Mouse (Mus musculus) thymus, postnatal 25 days (tissue): ENCODE results near the gene Tbc1d17.

ENCODE experiments used
- DNase-seq: peaks from one replicate; pipeline ENCODE4 v3.0.0; 2022

Gene Tbc1d17

DNA sequence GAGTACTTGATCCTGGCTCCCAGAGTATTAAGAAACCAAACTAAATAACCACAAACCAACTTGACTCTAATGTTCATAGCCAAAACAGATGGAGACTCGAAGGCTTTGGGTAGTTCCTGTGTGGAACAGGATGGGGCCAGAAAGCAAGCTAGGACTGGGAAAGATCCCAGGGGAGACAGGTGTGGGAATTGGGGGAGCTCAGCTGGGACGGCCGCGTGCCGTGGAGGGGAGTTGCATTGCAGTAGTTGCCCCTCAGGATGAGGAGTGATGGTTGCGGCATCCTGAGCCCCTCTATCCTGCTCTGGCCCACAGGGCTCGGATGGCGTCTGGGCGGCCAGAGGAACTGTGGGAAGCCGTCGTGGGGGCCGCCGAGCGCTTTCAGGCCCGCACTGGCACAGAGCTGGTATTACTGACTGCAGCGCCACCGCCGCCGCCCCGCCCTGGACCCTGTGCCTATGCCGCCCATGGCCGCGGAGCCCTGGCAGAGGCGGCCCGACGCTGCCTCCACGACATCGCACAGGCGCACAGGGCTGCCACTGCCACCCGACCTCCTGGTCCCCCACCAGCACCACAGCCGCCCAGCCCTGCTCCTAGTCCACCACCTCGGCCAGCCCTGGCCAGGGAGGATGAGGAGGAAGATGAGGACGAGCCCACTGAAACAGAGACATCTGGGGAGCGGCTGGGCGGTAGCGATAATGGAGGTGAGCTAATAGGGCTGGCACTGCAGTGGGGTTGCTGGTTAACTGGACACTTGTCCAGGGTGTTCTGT, 3.6 kb upstream of the Tbc1d17 start:
- DNase-seq: no peak

DNA sequence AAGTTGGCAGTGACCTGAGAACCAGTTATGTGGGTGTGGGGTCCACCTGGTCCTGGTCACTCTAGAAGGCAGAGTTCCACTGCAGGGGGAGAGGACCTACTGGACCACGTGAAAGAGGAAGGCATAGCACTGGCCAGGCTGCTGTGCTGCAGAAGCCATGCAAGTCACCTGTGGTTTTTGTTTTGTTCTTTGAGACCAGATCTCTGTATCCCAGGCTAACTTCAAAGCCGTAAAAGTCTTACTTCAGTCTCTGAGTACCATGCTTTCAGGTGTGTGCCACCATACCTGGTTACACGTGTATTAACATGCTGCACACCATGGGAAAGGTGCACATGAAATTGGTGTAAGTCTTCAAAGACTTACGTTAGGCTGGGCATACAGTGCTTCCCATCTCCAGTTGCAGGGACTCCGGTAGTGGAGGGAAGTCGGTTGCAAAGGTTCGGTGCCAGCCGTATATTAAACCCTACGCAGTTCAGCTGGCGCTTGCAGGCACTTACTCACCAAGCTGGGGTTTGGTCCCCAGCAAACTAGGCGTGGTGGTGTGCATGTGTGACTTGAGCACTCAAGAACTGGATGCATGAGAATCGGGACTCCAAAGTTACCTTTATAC, 2.9 kb upstream of the Tbc1d17 start:
- no peak for DNase-seq

DNA sequence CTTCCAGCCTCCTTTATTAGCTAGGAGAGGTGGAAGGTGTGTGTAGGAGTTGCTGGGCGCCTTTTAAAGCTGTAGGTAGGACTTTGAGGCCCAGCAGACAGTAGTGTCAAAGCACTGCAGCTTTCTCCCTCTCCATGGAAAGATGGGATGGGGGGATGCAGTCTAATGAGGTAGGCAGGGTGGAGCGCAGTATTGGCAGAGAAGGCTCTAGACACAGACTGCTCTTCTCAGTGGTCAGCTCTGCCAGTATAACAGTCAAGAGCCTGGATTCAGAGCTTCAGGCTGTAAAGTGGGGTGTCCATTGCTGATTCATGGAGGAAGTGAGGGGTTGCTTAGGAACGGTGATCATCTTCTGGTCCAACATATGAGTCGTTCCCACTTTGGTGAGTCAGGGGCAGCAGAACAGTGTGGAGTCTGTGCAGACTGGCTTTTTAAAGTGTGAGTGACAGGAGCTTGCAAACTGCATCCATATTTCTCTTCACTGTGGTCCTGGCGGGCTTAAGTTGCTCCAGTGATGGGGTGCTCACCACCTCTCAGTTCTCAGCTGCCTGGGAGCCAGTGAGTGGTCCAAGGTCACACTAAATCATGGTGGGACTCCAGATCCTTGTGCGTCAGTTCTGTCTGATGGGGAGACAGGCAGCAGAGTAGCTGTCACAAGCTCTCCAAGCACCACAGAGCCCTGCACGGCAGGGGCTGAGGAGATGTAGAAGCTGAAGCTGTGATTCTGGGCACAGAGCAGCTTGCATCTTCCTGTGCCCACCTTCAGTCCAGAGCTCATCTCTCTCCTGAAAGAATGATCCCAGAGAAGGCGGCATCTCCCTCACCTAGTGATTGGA, 2.1 kb upstream of the Tbc1d17 start:
- no peak for DNase-seq

DNA sequence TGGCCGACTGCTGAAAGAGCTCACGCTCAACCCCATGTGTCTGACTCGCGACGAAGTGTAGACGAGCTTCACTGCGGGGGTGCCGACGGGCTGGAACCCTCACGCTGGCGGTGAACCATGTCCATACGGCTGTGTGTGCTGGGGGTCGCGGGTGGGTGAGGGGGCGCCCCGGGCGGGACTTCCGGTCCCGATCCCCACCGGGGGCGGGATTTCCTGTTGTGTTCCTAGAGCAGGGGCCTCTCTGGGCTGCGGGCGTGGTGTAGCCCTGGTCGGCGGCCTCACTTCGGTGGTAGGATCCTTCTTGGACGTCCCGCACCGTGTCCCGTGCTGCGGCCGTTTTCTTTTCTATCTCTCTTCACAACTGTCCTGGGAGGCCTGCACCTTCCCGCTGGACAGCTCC, 1.3 kb upstream of the Tbc1d17 start:
- DNase-seq: peak; percentile 79

DNA sequence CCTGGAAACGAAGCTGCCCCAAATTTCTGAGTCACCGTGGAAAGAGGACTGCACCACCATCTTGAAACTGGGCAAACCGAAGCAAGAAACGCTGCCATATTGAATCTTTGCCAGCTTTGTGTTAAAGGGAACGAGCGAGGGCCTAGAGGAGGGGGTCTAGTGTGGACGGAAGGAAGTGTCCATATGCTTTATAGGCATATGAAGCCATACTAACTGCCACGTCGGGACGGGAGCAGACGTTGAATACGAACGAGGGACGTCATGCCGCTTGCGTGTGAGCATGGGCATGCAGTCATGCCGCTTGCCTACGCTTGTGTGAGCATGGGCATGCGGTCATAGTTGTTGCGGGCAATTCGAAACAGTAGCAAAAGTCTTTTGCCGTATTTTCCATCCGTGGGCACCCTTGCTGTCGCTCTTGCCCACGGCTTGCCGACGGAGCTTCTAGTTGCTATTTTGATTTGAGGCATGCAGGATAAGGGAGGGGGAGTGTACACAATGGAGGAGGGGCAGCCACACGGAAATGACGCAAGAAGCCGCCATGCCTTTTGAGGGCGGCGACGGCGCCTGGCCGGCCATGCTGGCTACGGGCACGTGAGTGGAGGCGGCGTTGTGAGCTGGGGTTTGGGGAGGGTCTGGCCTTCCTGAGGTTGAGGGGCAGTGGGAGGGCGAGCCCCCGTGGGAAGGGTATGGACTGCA, 685 bp upstream of the Tbc1d17 start:
- peak; percentile 89 for DNase-seq

DNA sequence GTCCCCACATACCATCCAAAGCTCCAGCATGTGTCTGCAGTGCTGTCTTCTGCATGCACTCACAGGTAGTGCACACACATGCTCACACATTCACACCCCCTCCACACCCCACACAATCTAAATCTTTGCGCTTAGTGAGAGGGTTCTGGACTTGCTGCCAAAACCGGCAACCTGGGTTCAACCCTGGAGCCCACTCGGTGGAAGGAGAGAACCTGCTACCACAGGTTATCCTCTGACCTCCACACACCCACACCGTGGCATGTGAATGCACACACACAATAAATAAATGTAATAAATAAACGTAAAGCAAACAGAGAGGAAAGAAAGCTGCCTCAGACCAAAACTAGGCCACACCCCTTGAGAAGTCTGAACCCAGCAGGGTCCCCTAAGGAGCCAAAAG, 1.1 kb downstream of the Tbc1d17 start:
- DNase-seq: no peak

DNA sequence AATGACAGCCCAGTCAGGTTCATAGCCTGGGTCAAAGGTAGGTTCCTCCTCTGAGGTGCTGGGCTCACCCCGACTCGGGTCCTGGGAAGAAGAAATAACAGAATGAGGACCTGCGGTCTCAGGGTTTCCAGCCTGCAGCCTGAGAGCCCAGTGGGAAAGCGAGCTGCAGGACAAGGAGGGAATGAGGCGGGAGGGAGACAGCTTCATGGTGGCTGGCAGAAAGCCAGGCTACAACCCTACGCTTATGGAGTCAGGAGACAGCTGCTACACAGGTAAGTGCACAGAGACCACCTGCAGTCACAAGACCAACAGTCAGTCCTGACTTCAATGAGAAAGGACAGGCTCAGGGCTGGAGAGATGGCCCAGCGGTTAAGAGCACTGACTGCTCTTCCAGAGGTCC, 2.1 kb downstream of the Tbc1d17 start:
- no peak for DNase-seq

DNA sequence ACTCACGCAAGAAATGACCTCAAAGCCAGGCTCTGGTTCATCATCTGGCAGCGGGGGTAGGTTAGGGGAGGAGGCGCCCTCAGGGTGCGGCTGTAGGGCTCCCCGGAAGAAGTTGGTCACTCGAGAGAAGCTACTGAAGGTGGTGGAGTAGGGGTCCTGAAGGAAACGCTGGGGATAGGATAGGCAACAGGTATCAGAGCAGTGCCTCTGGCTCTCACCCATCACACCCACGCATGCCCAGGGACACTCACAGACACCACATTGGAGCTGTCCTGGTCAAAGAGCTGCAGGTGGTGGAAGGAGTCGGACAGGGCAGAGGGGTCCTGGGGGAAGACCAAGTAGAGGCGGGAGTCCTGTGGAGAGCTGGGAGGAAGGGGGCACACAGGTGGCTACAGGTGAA, 3.9 kb downstream of the Tbc1d17 start:
- no peak for DNase-seq

DNA sequence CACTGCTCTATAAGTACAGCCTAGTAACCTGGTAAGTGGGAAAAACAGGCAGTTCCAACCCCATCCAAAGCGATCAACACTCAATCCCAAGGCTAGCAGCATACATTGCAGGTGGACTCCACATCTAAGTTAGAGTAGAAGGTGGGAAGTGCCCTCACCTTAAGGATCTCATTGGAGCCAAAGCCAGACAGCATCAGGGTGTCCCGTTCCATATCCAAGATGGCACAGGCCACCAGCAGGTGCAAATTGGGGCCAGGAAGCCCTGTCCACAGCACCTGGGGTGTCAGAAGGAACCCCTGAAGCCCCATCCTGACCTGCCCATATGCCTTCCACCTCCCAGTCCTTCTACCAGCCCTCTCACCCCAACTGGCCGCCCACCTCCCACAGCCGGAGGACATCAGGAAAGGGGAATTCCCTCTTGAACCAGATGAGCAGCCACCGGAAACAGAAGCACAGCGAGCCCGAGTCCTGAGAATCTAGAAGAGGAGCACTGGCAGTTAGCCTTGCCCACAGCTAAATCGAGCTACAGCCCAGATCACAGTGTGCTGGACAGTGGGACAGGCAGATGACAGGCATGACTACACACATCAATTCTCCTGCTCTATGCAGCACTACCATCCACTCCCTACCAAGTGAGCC, 6.9 kb downstream of the Tbc1d17 start:
- DNase-seq: no peak

DNA sequence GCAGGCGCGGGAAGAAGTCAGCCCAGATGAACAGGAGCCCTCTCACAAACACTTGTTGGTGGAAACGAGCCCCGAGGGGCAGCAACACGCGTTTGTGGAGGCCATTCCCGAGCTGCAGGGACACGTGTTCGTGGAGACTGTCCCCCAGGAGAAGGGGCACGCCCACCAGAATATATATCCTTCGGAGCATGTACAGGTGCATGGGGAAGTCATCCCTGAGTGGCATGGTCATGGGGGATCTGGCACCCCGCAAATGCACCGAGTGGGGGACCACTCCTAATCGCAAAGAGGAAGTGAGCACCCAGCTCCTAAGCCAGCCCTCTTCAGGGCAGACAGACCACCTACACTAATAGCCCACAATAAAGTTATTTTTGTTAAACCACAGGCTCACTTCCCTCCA, 8.5 kb downstream of the Tbc1d17 start:
- no peak for DNase-seq

DNA sequence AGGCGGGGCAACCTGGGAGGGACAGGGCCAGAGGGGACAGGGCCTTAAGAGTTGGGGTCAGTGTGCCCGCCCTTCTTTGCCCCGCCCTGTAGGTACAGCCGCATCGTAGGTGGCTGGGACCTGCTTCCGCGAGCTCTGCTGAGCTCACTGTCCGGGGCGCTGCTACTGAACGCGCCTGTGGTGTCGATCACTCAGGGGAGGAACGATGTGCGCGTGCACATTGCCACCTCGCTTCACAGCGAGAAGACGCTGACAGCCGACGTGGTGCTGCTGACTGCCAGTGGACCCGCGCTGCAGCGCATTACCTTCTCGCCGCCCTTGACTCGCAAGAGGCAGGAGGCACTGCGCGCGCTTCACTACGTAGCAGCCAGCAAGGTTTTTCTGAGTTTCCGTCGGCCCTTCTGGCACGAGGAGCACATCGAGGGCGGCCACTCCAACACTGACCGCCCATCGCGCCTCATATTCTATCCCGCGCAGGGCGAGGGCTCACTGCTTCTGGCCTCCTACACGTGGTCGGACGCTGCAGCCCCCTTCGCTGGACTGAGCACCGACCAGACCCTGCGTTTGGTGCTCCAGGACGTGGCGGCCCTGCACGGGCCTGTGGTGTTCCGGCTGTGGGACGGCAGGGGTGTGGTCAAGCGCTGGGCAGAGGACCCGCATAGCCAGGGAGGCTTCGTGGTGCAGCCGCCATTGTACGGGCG, 9.2 kb downstream of the Tbc1d17 start:
- DNase-seq: peak; percentile 42

DNA sequence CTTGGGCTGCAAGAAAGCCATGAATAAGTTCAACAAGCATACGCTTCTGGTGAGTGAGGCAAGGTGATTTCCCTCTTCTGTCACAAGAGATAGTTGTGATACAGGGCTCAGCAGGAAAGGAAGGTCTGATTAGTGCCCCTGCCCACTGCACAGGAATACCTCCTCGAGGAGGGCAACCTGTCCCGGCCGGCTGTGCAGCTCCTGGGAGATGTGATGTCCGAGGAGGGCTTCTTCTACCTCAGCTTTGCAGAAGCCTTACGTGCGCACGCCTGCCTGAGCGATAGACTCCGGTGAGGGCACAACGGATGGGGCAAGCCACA, 9.7 kb downstream of the Tbc1d17 start:
- DNase-seq: no peak

DNA sequence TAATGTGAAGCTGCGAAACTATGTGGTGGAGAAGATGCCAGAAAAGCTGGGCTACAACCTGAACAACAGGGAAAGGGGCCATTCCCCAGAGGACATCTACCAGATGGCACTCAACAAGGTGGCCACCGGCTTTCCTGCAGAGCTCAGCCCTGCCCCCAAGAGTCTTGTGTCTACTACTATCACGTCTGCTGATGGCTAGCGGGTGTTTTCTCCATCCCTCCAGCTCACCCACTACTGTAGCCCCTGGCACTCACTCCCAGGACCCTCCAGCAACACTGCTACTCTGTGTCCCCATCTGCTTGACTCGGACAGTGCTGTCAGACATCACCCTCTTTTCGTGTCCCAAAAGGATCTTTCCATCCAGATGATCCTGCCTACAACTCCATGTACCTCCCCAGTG, 10.8 kb downstream of the Tbc1d17 start:
- DNase-seq: no peak

DNA sequence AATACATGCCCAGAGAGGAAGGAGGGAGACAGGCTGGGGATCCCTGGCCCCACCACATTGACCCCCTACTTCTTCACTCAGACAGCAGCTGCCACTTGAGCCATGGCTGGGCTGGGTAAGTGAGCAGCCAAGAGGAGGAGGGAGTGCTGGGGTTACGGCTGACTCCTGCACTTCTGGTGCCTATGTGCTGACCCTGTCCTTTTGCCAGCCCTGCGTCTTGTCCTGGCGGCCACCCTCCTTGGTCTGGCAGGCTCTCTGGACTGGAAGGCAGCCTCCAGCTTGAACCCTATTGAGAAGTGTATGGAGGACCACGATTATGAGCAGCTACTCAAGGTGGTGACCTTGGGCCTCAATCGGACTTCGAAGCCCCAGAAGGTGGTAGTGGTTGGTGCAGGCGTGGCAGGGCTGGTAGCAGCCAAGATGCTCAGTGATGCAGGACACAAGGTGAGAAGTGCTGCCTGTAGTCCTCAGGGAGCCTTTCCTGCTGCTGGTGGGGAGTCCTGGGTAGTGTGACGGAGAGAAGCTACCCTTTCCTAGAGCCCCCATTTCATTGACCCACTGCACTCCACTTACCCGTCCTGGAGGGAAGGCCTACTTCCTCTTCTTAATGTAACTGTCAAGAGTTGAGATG, 12.3 kb downstream of the Tbc1d17 start:
- no peak for DNase-seq

DNA sequence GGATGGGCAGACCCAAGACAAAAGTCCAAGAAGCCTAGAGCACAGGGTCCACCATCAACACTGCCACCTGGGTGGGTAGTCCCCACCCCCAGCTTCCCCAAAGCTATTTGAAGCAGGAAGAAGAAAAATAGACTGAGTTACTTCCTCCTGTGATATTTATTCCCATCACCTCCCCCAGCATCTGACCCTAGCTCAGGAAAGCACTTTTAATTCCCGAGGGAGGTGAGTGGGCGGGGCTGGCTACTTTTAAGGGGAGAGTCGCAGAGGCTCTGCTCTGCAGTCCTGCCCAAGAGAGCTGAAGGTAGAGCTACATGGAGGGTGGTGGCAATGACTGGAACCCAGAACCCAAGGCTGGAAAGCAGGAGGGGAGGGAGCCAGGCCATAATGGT, 12.9 kb downstream of the Tbc1d17 start:
- DNase-seq: no peak

DNA sequence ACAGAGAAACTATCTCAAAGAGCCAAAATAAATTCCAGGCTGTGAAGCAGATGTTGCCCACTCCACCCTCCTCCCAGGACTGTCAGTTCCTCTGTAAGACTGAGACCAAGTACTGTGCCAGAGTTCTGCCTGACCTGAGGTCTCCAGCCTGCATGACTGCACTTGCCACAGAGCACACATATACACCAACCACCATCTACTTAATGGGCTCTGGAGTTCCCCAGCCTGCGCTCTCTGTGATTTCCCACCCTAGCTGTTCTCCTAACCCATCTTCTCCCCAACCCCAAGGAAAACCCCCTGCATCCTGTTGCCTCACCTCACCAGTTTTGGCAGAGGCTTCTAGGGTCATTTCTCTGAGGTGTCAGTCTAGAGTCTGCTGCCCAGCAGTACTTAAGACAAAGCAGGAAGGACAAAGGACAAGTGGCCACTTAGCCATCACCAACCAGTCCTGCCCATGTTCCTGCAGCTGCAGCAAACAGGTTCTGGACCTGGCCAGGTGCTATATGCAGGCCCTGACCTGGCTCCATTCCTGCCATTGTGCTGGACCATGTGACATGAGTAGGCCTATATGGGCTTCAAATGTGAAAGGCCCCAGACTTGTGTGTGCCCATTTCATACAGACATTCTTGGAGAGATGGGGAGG, 13.4 kb downstream of the Tbc1d17 start:
- no peak for DNase-seq

DNA sequence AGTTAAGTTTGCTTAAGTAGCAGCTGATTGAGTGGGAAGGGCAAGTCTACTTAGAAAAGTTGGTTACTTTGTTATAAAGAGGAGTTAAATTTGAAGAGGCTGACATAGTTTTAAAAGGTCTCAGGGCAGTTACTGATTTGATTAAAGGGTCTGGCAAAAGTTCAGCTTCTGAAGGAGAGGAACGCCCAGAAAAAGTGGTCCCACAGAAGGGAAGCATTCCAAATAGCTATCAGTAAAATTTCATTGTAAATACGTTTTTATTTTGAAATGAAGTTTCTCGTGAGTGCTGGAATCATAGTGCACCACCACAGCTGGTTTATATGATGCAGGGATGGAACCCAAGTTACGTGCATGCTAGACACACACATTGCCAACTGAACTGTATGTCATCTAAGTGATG, 16.1 kb downstream of the Tbc1d17 start:
- DNase-seq: no peak

DNA sequence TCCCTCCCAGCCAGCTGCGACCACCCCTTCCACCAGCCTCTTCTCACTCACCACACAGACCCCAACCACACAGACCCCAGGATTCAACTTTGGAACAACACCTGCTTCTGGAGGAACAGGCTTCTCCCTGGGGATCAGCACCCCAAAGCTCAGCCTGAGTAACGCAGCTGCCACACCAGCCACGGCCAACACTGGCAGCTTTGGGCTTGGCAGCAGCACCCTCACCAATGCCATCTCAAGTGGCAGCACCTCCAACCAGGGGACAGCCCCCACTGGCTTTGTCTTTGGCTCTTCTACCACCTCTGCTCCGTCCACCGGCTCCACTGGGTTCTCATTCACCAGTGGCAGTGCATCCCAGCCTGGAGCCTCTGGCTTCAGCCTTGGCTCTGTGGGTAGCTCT, 20.2 kb downstream of the Tbc1d17 start:
- DNase-seq: no peak

DNA sequence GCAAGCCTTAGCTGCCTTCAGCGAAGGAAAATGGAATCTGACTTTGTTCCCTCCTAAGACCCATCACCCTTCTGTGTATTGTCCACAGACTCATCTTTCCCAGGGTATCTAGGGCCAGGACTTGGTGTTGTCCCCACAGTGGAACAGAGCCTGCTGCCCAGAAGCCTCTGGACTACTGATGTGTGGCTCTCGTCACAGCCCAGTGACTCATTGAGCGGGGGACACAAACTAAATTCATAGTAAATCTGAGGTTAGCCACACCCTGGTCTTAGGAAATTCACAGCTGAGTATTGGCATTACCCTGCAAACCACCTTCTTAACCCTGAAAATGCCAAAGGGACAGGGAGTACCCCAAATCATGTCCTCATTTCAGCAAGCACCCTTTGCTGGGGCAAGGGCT, 22.1 kb downstream of the Tbc1d17 start:
- no peak for DNase-seq

DNA sequence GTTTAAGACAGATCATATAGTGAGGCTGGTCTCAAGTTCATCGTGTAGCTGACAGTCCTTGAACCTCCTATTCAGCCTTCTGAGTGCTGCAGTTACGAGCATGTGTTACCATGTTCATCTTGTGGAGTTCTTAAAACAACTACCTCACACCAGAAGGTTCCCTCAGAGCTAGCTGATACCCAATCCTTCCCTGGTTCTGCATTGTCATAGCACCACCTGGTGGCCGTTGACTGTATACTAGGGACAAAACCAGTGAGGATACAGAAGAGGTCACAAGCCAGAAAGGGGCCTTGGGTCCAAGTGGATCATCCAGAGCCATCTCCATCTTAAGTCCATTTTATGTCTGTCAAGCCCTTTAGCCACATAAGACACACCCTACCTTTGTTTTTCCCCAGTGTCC, 24.0 kb downstream of the Tbc1d17 start:
- peak; percentile 84 for DNase-seq

DNA sequence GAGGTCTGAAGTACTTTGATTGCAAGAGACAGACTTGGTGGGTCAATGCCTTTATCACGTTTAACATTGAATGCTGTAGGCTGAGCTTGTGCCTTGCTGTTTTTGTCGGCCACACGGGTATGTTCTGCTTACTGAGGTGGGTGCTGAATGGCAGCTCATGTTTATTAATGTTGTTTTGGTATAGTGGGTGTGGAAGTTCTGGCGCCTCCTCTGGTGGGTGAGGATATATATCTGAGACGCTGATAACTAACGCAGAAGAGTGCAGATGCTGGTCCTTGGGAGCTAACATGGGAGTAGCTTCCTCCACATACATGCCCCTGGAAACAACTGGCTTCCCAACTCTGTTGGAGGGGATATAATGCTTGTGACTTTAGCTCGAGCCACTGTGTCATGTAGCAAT, 25.5 kb downstream of the Tbc1d17 start:
- no peak for DNase-seq
